Comparison of ENCODE assay signal across 11 mouse cellular contexts in genomic region chr9:56495795-56496232, GRCm38 (mm10).
DNase-seq lines count a peak whose midpoint lies in the region; ATAC-seq and TF ChIP-seq lines count a peak whose summit lies in the region.
"Had no signal": no experiment of that assay in that cellular context is flagged by ENCODE, and none has a peak within 500 bp of the region (broad histone marks: within the 10 kb centered on the region; RNA-seq: fewer than 3 reads in every experiment).

No protein-coding gene starts in this region.

- ATAC-seq in forebrain, postnatal 0 days = peak; percentile 60
- 0 out of 2 replicates have a peak, but pooled peaks have one; percentile 17 for ATAC-seq in megakaryocyte progenitor cell, adult 5-6 weeks (replicated peaks; ENCODE audit: poor library complexity)

- peak; percentile 31 for DNase-seq in forebrain, postnatal 0 days
- DNase-seq in forebrain, embryonic 10.5 days (ENCODE audit: extremely low spot score, low spot score) = no peak
- no peak for DNase-seq in left cerebral cortex, adult 2 months (ENCODE audit: extremely low spot score in 1 of 2, low spot score in 2 of 2)
- DNase-seq in left cerebral cortex, adult 11 months (ENCODE audit: low spot score) = no peak
- peak; percentile 47 to 54 for DNase-seq in cerebellum, postnatal 36 days
- DNase-seq in embryo, embryonic 10 days (ENCODE audit: low spot score) = no peak
- no peak for DNase-seq in ovary, postnatal 36 days (ENCODE audit: low spot score)
- DNase-seq: kidney, postnatal 4 days; right cerebral cortex, postnatal 25 days had no signal

- H3K9me3 ChIP-seq in forebrain, postnatal 0 days (ENCODE audit: low read length) = no peaks in the 10 kb centered on the region
- H3K9me3 ChIP-seq in forebrain, embryonic 10.5 days = no peaks in the 10 kb centered on the region
- H3K9me3 ChIP-seq: liver, embryonic 15.5 days had no signal

- peak overlapping the region; percentile 80 for H3K27ac ChIP-seq in forebrain, postnatal 0 days (ENCODE audit: low read depth, low read length)
- no peak overlapping the region for H3K27ac ChIP-seq in forebrain, embryonic 10.5 days
- H3K27ac ChIP-seq in left cerebral cortex, adult 2 months = peak overlapping the region; percentile 50
- H3K27ac ChIP-seq: liver, embryonic 15.5 days had no signal

- H3K27me3 ChIP-seq in forebrain, postnatal 0 days (ENCODE audit: insufficient read depth, low read length) = no peaks in the 10 kb centered on the region
- H3K27me3 ChIP-seq in forebrain, embryonic 10.5 days (ENCODE audit: poor library complexity, severe bottlenecking) = no peaks in the 10 kb centered on the region
- H3K27me3 ChIP-seq: liver, embryonic 15.5 days had no signal

- 42% methylated on average over 5 of the region's 5 CpGs for WGBS in forebrain, postnatal 0 days
- 55% methylated on average over 5 of the region's 5 CpGs for WGBS in forebrain, embryonic 10.5 days

- TF ChIP-seq CTCF in forebrain, postnatal 0 days (IDR thresholded peaks at IDR 0.05; ENCODE audit: low read depth) = no peak
- TF ChIP-seq CTCF in left cerebral cortex, adult 2 months (IDR thresholded peaks at IDR 0.05) = no peak

- H3K4me3 ChIP-seq in forebrain, postnatal 0 days (ENCODE audit: low read depth, low read length) = no peak overlapping the region
- H3K4me3 ChIP-seq in forebrain, embryonic 10.5 days = no peak overlapping the region
- no peak overlapping the region for H3K4me3 ChIP-seq in left cerebral cortex, adult 2 months
- H3K4me3 ChIP-seq: liver, embryonic 15.5 days had no signal

- intact Hi-C loops in left cerebral cortex, adult 2 months (cut with DNase I) = no loop called here

- H3K36me3 ChIP-seq in forebrain, postnatal 0 days (ENCODE audit: insufficient read depth) = peaks cover 17% of the 10 kb centered on the region
- peaks cover 52% of the 10 kb centered on the region for H3K36me3 ChIP-seq in forebrain, embryonic 10.5 days (replicated peaks)

- H3K4me2 ChIP-seq in forebrain, postnatal 0 days (ENCODE audit: low read depth) = no peak overlapping the region
- H3K4me2 ChIP-seq: liver, embryonic 15.5 days had no signal

- H3K4me1 ChIP-seq in forebrain, postnatal 0 days (ENCODE audit: insufficient read depth) = peaks cover 12% of the 10 kb centered on the region
- peaks cover 28% of the 10 kb centered on the region for H3K4me1 ChIP-seq in forebrain, embryonic 10.5 days
- H3K4me1 ChIP-seq: liver, embryonic 15.5 days had no signal

- no peak overlapping the region for H3K9ac ChIP-seq in forebrain, postnatal 0 days
- H3K9ac ChIP-seq: liver, embryonic 15.5 days had no signal

Comparison
In these comparisons a context has a peak if more than half of its experiments do, and no peak if none do; other contexts are left out.
1. DNase-seq: peak in forebrain, postnatal 0 days (single experiment) and cerebellum, postnatal 36 days (2 of 2); none in forebrain, embryonic 10.5 days (single experiment), left cerebral cortex, adult 2 months (0 of 2), left cerebral cortex, adult 11 months (single experiment), embryo, embryonic 10 days (single experiment) and ovary, postnatal 36 days (single experiment).